Mouse (Mus musculus) left cerebral cortex, postnatal 25 days (tissue): ENCODE results near the gene Stil. TPM values are rescaled to one million over a fixed set of nuclear protein-coding genes. Genes with fewer than 3 reads are reported as not detected.

Experiments
- DNase-seq, 2 experiments: peaks; one replicate each; pipeline ENCODE4 v3.0.0; 2022; ENCODE audit warnings: low spot score in 2 of 2, mixed read lengths in 1 of 2
- intact Hi-C: fragments of 180-260 bp; cut with DNase I; formaldehyde crosslinking; loops from one replicate; pipeline ENCODE4 v1.15.1; 2025
- total RNA-seq, 2 experiments: library from RNA; stranded (reverse); gene quantifications; 2 replicates each; pipeline ENCODE4 v1.2.3; 2021

The Stil gene
- total RNA-seq, 2 experiments from 2014 or later, result 0.41 to 0.60 TPM

- intact Hi-C loops, result loop anchor here (2.0 kb wide), 1 partner anchor 47 kb away; no protein-coding TSS in a partner anchor
- DNase-seq, result peak; percentile 31 to 52
Observed at GRCm38 (mm10) chr4:115038242-115038641, 38.3 kb downstream of the Stil start.

- intact Hi-C loops, result no loop called here
- no peak for DNase-seq
Observed at GRCm38 (mm10) chr4:115045621-115046020, 45.7 kb downstream of the Stil start.

GRCm38 (mm10) chr4:115047750-115048149, 47.8 kb downstream of the Stil start:
- intact Hi-C loops, result loop anchor here (2.0 kb wide), 2 partner anchors 29 to 37 kb away; no protein-coding TSS in a partner anchor

GRCm38 (mm10) chr4:115048190-115048589, 48.2 kb downstream of the Stil start:
- DNase-seq, result no peak
- intact Hi-C loops, result loop anchor here (2.0 kb wide), 2 partner anchors 29 to 37 kb away; no protein-coding TSS in a partner anchor

More at GRCm38 (mm10) chr4:115047750-115048149, 47.8 kb downstream of the Stil start:
- DNase-seq, result peak in 1 of 2 experiments; percentile 27

- intact Hi-C loops, result no loop called here
- DNase-seq, result no peak
Observed at GRCm38 (mm10) chr4:115051245-115051644, 51.3 kb downstream of the Stil start.

- peak; percentile 25 to 54 for DNase-seq
- intact Hi-C loops, result no loop called here
Observed at GRCm38 (mm10) chr4:115052343-115053005, 52.5 kb downstream of the Stil start.

GRCm38 (mm10) chr4:115055044-115055443, 55.1 kb downstream of the Stil start:
- intact Hi-C loops, result no loop called here

GRCm38 (mm10) chr4:115055691-115056090, 55.7 kb downstream of the Stil start:
- intact Hi-C loops, result loop anchor here (2.0 kb wide), 1 partner anchor 155 kb away; no protein-coding TSS in a partner anchor
- DNase-seq, result no peak

More at GRCm38 (mm10) chr4:115055044-115055443, 55.1 kb downstream of the Stil start:
- no peak for DNase-seq

- DNase-seq, result no peak
- intact Hi-C loops, result loop anchor here (2.0 kb wide), 1 partner anchor 156 kb away; no protein-coding TSS in a partner anchor
Observed at GRCm38 (mm10) chr4:115056371-115056920, 56.5 kb downstream of the Stil start, which contains the start of gene Tal1. TSS of gene Tal1 (plus strand) at chr4:115056426.

- peak; percentile 33 to 60 for DNase-seq
- intact Hi-C loops, result loop anchor here (2.0 kb wide), 1 partner anchor 156 kb away; no protein-coding TSS in a partner anchor
Observed at GRCm38 (mm10) chr4:115056921-115057673, 57.1 kb downstream of the Stil start.

GRCm38 (mm10) chr4:115057674-115058316, 57.8 kb downstream of the Stil start:
- intact Hi-C loops, result loop anchor here (2.0 kb wide), 2 partner anchors 157 to 879 kb away; no protein-coding TSS in a partner anchor

GRCm38 (mm10) chr4:115058317-115058761, 58.4 kb downstream of the Stil start:
- peak in 1 of 2 experiments; percentile 13 for DNase-seq
- intact Hi-C loops, result loop anchor here (2.0 kb wide), 1 partner anchor 878 kb away; no protein-coding TSS in a partner anchor

More at GRCm38 (mm10) chr4:115057674-115058316, 57.8 kb downstream of the Stil start:
- no peak for DNase-seq

- no peak for DNase-seq
Observed at GRCm38 (mm10) chr4:115058871-115059590, 59.1 kb downstream of the Stil start.

GRCm38 (mm10) chr4:115059871-115060270, 59.9 kb downstream of the Stil start:
- intact Hi-C loops, result loop anchor here (2.0 kb wide), 1 partner anchor 877 kb away; no protein-coding TSS in a partner anchor
- no peak for DNase-seq

More at GRCm38 (mm10) chr4:115058871-115059590, 59.1 kb downstream of the Stil start:
- intact Hi-C loops, result loop anchor here (2.0 kb wide), 1 partner anchor 878 kb away; no protein-coding TSS in a partner anchor

GRCm38 (mm10) chr4:115060753-115061152, 60.8 kb downstream of the Stil start:
- intact Hi-C loops, result no loop called here
- no peak for DNase-seq

- DNase-seq, result no peak
- intact Hi-C loops, result no loop called here
Observed at GRCm38 (mm10) chr4:115062540-115062874, 62.5 kb downstream of the Stil start.

GRCm38 (mm10) chr4:115062875-115063517, 63.0 kb downstream of the Stil start:
- intact Hi-C loops, result no loop called here

More at GRCm38 (mm10) chr4:115062875-115063517, 63.0 kb downstream of the Stil start:
- peak in 1 of 2 experiments; percentile 34 for DNase-seq
